Mouse (Mus musculus): Measurements from ENCODE around the gene Spsb4. TPM values are rescaled to one million over a fixed set of nuclear protein-coding genes. Genes with fewer than 3 reads are reported as not detected.

The Spsb4 gene
- polyA plus RNA-seq, 1 experiment from 2014 or later, result 174 TPM

DNA sequence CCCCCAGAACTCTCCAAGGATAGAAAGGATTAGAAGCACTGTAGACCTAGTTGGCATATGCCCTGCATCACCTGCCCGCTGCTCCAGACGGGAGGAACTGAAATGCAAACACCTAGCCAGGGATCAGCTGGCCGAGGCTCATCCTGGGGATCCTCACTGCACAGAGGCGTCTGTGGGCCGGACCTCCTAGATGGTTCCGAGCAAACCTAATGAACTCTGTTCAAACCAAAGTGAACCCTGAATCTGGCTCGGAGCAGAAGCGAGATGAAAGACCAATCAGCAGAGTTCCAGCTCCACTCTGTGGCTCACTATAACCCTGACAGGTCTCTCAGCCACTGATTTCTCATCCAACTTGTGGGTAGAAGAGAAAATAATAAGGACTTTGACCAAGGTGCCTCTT lies 34.6 kb downstream of the Spsb4 start:
- Histone ChIP-seq H3K27ac (replicated peaks) (peak overlapping the region; percentile 89), H3K36me3 (peaks cover 53% of the 10 kb centered on the region), H3K27me3 (ENCODE audit: low read depth, poor library complexity, severe bottlenecking) (peaks cover 44% of the 10 kb centered on the region), H3K4me3 (no peak overlapping the region), H3K4me1 (peaks cover 100% of the 10 kb centered on the region), H3K9me3 (replicated peaks) (no peaks in the 10 kb centered on the region)
- no peak for DNase-seq (ENCODE audit: low spot score)
- 91% methylated on average over 8 of the region's 8 CpGs for WGBS

DNA sequence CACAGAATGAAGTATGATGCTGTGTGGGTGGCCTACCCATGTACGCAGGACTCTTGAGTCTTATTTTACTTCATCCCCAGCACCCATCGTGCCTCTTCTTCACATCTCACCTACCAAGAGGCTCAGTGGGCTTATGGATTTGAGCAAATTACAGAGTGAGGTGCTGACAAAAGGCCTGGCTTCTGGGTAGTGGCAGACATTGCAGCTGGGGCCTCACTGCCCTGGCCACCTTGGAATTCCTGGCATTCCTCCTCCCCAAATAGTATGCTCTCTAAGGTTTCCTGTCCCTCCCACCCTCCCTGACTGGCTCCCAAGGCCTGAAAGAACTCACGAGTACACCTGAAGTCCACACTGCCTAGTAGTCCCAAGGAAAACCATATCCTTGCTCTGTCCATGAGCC lies 35.7 kb downstream of the Spsb4 start:
- H3K9me3 ChIP-seq (replicated peaks), result no peaks in the 10 kb centered on the region
- peaks cover 49% of the 10 kb centered on the region for H3K36me3 ChIP-seq
- peaks cover 43% of the 10 kb centered on the region for H3K27me3 ChIP-seq (ENCODE audit: low read depth, poor library complexity, severe bottlenecking)
- WGBS, result 42% methylated on average over 3 of the region's 3 CpGs
- no peak for DNase-seq (ENCODE audit: low spot score)
- H3K27ac ChIP-seq (replicated peaks), result peak overlapping the region; percentile 89
- peaks cover 100% of the 10 kb centered on the region for H3K4me1 ChIP-seq
- no peak overlapping the region for H3K4me3 ChIP-seq

DNA sequence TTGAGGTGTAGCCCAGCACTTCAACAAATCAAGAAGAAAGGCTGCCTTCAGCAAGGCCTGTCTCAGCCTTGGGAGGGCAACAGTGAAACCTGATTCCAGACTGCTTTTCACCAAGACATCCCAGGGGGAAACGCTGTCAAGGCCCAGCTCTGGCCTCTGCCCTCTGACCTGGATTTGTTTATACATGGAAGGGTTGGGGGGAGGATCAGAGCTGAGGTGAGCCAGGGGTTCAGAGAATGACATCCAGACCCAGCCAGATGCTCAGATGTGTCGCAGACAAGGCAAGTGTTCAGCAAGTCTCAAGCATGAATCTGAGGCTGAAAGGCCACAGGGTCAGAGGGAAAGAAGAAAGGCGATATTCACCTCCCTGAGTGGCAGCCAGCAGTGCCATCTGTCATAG lies 36.3 kb downstream of the Spsb4 start:
- peaks cover 45% of the 10 kb centered on the region for H3K36me3 ChIP-seq
- peaks cover 100% of the 10 kb centered on the region for H3K4me1 ChIP-seq
- DNase-seq (ENCODE audit: low spot score), result peak; percentile 79
- H3K9me3 ChIP-seq (replicated peaks), result no peaks in the 10 kb centered on the region
- H3K27ac ChIP-seq (replicated peaks), result peak overlapping the region; percentile 89
- H3K4me3 ChIP-seq, result peak overlapping the region; percentile 16; the same call in 1 of the 2 replicates
- 5% methylated on average over 3 of the region's 3 CpGs for WGBS
- peaks cover 39% of the 10 kb centered on the region for H3K27me3 ChIP-seq (ENCODE audit: low read depth, poor library complexity, severe bottlenecking)

DNA sequence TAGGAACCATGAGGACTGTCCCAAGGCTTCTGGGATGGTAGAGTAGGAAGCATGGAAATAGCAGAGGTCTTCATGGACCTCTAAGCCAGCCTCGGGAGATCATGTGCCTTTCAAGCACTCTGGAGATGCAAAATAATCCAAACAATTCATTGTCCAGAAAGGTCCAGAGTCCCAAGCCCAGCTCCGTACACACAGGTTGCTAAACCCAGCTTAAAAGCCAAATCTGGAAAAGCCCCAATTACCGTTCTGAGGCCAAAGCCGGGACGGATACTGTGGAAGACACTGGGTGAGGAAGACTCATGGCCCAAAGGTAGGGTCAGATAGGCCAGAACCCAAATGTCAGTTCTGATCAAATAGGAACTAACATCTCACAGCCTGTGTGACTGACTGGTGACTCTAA lies 36.8 kb downstream of the Spsb4 start:
- WGBS, result 52% methylated on average over 5 of the region's 5 CpGs
- peak overlapping the region; percentile 89 for H3K27ac ChIP-seq (replicated peaks)
- H3K4me3 ChIP-seq, result 0 out of 2 replicates have a peak overlapping the region, but pooled peaks have one; percentile 34
- H3K4me1 ChIP-seq, result peaks cover 100% of the 10 kb centered on the region
- peaks cover 35% of the 10 kb centered on the region for H3K27me3 ChIP-seq (ENCODE audit: low read depth, poor library complexity, severe bottlenecking)
- no peaks in the 10 kb centered on the region for H3K9me3 ChIP-seq (replicated peaks)
- DNase-seq (ENCODE audit: low spot score), result no peak
- peaks cover 40% of the 10 kb centered on the region for H3K36me3 ChIP-seq

DNA sequence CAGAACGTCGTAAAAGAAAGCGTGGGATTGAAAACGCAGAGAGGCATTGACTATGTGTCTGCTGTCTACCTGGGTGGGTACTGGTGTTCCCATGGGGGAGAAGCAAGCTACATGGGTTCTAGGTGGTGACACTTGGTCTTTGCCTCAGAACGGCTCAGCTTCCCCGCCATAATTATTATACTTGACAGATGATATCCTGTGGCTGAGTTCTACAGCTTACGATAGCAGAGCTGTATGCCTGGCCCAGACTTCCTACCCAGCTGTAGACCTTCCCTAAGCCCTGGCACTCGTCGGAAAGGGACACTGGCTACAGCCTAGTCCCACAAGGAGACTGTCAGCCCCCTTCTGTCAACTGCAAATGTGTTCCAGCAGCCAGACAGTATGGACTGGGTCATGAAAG lies 37.5 kb downstream of the Spsb4 start:
- WGBS, result 20% methylated on average over 9 of the region's 9 CpGs
- H3K27me3 ChIP-seq (ENCODE audit: low read depth, poor library complexity, severe bottlenecking), result peaks cover 31% of the 10 kb centered on the region
- DNase-seq (ENCODE audit: low spot score), result no peak
- no peaks in the 10 kb centered on the region for H3K9me3 ChIP-seq (replicated peaks)
- H3K4me1 ChIP-seq, result peaks cover 100% of the 10 kb centered on the region
- peaks cover 33% of the 10 kb centered on the region for H3K36me3 ChIP-seq
- H3K27ac ChIP-seq (replicated peaks), result peak overlapping the region; percentile 89
- H3K4me3 ChIP-seq, result peak overlapping the region; percentile 34; the same call in 1 of the 2 replicates

DNA sequence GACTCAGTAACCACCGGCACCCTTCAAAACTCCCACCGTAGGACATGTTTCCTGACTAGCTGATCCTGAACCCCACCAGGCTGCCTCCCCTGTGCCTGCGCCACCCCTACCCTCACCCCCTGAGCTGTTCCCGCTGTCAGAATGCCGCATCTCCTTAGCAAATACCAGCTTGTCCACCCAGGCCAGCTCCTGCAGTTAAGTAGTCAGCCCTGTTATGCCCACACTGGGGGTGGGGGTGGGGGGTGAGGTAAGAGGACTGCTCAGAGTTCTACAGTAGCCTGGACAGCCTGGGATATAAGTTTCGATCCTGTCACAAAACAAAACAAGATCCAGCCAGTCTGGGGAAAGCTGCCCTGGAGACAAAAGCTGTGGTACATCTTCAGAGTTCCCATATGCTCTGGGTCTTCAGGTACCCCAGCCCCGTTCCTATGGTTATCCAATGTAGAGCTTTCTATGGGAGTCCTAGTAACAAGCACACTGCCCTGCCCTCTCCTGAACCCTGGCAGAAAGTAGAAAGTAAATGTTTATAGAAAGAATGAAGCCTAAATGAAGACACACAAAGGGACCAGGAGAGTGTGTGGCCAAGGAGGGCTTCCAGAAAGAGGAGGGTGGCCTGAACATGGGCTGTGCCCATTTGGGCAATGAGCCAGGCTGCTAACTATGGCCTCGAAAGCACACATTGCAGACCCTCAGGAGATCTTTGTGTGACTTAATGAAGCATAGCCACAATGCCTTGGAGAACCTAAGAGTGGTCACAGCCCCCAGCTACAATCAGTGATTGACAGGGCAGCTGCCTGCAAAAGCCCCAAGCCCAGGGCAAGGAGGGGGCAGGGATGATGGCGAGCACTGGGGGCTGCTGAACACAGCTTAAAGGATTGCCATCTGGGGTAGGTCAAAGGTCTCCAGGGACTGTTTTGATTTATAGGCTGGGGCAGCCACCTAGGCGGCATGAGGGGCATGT lies 38.3 kb downstream of the Spsb4 start:
- WGBS, result 23% methylated on average over 10 of the region's 10 CpGs
- Histone ChIP-seq H3K9me3 (replicated peaks) (no peaks in the 10 kb centered on the region), H3K4me3 (peak overlapping the region; percentile 34), H3K27me3 (ENCODE audit: low read depth, poor library complexity, severe bottlenecking) (peaks cover 27% of the 10 kb centered on the region), H3K36me3 (peaks cover 29% of the 10 kb centered on the region), H3K27ac (replicated peaks) (peak overlapping the region; percentile 89), H3K4me1 (peaks cover 99% of the 10 kb centered on the region)
- DNase-seq (ENCODE audit: low spot score), result peak; percentile 91

DNA sequence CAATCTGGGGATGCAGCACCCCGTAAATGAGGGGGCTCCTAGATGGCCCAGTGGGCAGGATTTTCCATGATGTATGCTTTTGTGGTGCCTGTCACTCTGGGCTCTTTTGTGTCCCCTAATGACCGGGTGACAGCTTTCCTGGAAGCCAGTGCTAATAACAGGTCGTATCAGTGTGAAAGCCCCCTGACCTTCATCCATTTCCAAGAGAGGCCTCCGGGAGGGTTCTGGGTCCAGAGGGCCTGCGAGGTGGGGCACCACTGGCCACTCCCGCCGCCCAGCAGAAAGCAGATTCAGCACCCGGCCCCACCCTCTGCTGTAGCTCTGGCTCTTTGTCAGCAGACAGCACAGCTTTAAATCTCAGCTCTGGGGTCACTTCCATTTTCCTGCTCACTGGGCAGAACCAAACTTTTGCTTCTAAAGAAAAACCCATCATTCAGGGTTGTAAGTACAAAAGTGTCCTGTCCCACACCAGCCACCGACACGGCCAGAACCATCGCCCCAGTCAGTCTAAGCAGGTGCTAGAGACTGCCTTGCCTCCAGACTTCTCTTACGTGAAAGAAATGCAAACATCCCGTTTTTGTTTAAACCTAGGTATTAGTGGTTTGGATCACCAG lies 39.1 kb downstream of the Spsb4 start:
- peaks cover 24% of the 10 kb centered on the region for H3K27me3 ChIP-seq (ENCODE audit: low read depth, poor library complexity, severe bottlenecking)
- peaks cover 94% of the 10 kb centered on the region for H3K4me1 ChIP-seq
- H3K36me3 ChIP-seq, result peaks cover 29% of the 10 kb centered on the region
- 13% methylated on average over 13 of the region's 13 CpGs for WGBS
- H3K27ac ChIP-seq (replicated peaks), result peak overlapping the region; percentile 89
- peak overlapping the region; percentile 34 for H3K4me3 ChIP-seq
- H3K9me3 ChIP-seq (replicated peaks), result no peaks in the 10 kb centered on the region
- DNase-seq (ENCODE audit: low spot score), result peak; percentile 59

DNA sequence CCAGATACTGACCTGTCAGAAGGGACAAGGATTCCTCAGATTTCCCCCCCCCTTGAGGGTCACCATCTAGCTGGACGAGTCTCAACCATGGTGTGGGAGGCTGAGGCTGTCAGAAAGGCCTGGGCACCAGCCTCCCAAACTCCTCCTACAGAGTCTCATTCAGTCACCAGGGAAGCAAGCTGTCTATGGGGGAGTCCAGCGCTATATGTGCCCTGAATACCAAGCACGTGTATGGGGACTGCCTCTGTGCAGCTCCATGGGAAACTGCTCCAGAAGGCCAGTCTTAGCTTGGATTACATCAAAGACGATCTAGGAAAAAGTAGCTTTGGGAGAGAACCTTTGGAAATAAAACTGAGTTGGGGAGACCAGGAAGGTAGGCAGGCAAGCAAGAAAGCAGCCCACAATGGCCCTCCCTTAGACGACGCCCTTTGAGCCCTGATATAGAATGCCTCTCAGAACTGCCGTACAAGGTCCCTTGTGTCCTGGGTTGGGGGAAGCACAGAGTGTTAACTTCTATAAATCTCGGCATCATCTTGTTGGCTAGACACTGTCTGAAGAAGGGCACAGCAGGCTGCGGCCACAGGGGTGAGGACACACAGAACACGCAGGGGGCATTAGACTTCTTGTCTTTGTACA lies 40.4 kb downstream of the Spsb4 start:
- 68% methylated on average over 10 of the region's 10 CpGs for WGBS
- peak overlapping the region; percentile 9; the same call in 1 of the 2 replicates for H3K4me3 ChIP-seq
- H3K27ac ChIP-seq (replicated peaks), result peak overlapping the region; percentile 89
- H3K4me1 ChIP-seq, result peaks cover 93% of the 10 kb centered on the region
- H3K9me3 ChIP-seq (replicated peaks), result no peaks in the 10 kb centered on the region
- H3K27me3 ChIP-seq (ENCODE audit: low read depth, poor library complexity, severe bottlenecking), result 0 out of 2 replicates have a peak, but pooled peaks cover 20% of the 10 kb centered on the region
- DNase-seq (ENCODE audit: low spot score), result no peak
- H3K36me3 ChIP-seq, result peaks cover 31% of the 10 kb centered on the region

DNA sequence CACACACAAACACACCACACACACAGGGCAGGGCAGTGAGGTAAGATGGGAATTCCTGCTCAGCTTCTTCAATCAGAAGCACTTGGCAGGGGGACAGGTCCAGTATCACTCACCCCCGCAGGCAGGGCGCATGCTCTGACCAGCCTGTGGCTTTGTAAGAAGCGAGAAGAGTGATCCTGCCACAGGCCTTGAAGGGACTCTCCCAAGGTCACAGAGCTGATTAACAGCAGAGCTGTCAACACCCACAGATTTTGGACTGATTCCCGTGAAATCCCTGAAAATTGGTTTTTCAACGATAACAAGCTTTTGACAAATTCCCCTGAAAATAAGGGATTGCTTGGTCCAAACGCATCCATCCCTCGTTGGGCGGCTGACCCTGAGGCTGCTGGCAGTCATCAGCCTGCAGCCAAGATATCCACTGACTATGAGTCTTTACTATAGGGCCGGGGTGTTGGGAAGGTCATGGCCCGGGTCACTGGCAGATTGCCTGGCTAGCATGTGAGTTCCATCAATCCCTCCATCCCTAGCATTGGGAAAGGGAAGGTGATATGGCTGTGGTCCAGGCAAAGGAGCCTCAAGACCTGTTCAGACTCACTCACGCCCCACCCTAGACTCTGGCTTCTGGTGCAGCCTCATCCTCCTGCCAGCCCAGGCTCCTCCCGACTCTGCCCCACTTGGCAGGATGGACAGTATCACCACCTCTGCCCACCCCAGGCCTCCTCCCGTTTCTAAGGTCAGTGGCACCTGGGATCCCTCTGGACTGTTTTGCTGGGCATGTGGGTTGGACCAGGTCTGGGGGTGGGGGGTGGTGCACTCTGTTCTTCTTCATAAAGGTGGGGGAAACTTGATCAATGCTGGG lies 41.1 kb downstream of the Spsb4 start:
- H3K36me3 ChIP-seq, result peaks cover 38% of the 10 kb centered on the region
- no peaks in the 10 kb centered on the region for H3K9me3 ChIP-seq (replicated peaks)

DNA sequence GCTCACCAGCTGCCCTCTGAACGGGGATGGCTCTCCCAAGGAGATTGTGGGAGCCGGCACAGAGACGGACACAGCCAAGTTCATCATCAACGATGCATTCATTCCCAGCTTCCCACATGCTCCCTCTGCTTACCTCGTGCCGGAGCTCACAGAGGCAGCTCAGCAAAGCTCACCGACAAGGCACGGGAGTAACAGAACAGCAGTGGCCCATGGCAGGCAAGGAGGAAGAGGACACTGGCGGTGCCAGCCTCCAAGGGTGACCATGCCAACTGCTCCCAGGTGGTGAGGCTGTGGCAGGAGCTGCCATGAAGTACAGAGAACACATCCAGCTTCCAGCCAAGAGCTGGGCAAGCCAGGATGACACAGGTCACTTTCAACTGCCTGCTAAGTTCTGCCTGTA lies 45.6 kb downstream of the Spsb4 start:
- Histone ChIP-seq H3K36me3 (peaks cover 74% of the 10 kb centered on the region), H3K4me3 (no peak overlapping the region), H3K27me3 (ENCODE audit: low read depth, poor library complexity, severe bottlenecking) (0 out of 2 replicates have a peak, but pooled peaks cover 18% of the 10 kb centered on the region), H3K9me3 (replicated peaks) (no peaks in the 10 kb centered on the region), H3K4me1 (peaks cover 91% of the 10 kb centered on the region), H3K27ac (replicated peaks) (peak overlapping the region; percentile 78)
- DNase-seq (ENCODE audit: low spot score), result no peak
- 87% methylated on average over 9 of the region's 9 CpGs for WGBS

More for the DNA sequence above, 41.1 kb downstream of the Spsb4 start:
- H3K27me3 ChIP-seq (ENCODE audit: low read depth, poor library complexity, severe bottlenecking), result 0 out of 2 replicates have a peak, but pooled peaks cover 20% of the 10 kb centered on the region
- H3K4me3 ChIP-seq, result peak overlapping the region; percentile 9; the same call in 1 of the 2 replicates
- H3K4me1 ChIP-seq, result peaks cover 93% of the 10 kb centered on the region
- DNase-seq (ENCODE audit: low spot score), result no peak
- WGBS, result 61% methylated on average over 13 of the region's 13 CpGs
- peak overlapping the region; percentile 89 for H3K27ac ChIP-seq (replicated peaks)

DNA sequence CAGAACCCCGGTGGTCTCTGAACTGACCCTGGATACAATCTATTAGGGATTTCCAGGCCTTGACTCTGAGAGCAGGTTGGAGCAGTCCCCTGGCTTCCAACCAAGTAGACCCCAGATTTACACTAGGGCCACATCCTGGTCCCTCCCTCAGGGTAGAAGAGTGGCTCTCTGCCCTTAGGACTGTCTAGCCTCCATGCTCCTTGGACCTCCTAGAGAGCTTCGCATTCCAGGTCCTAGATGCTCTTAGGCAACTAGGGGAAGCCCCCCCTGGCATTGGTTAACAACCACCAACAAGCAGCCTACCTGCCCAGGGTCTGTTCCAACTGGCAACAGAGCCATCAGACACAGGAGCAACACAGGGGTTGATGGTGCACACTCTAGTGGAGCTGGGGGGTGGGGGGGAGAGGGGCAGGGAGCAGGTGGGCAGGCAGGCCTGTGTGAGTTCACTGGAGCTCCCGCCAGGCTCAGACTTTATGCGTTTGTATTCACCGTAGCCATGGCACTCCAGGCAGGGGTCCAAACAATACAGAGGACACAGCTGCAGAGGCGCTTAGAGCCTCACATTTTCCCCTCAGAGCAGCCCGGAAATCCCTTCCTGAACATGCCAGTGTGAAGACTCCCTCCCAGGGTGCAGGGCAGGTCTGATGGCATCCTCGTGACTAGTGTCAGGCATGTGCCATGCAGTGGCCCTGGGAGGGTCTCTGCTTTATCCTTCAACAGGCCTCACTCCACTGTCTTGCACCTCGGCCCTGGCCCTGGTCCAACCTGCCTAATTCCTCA lies 46.8 kb downstream of the Spsb4 start:
- Histone ChIP-seq H3K4me1 (peaks cover 79% of the 10 kb centered on the region), H3K36me3 (peaks cover 82% of the 10 kb centered on the region), H3K27me3 (ENCODE audit: low read depth, poor library complexity, severe bottlenecking) (0 out of 2 replicates have a peak, but pooled peaks cover 15% of the 10 kb centered on the region), H3K4me3 (no peak overlapping the region), H3K27ac (replicated peaks) (peak overlapping the region; percentile 78), H3K9me3 (replicated peaks) (no peaks in the 10 kb centered on the region)
- WGBS, result 38% methylated on average over 9 of the region's 9 CpGs
- peak; percentile 68 for DNase-seq (ENCODE audit: low spot score)
